Mouse (Mus musculus): ENCODE measurements around the gene Hist1h2be. TPM values are rescaled to one million over a fixed set of nuclear protein-coding genes. Genes with fewer than 3 reads are reported as not detected.

The Hist1h2be gene
- 253 and 309 TPM in 2 replicates for total RNA-seq (2014; rRNA removed; ENCODE audit: low replicate concordance)
- polyA plus RNA-seq (2015; fragmentation: Nextera tagmentation; extraction: Ambion mirVana), result 0.82 and 1.2 TPM in 2 replicates

- ATAC-seq (ENCODE audit: insufficient read depth, low read depth) (peak; percentile 74), DNase-seq (ENCODE audit: low spot score) (peak; percentile 95)
- H3K36me3 ChIP-seq (replicated peaks; ENCODE audit: control insufficient read depth, insufficient read depth, low read length), result no peaks in the 10 kb centered on the region
- WGBS, result under 1% methylated on average over 27 of the region's 27 CpGs
- peak within 1 kb of the TSS; percentile 86 for H3K9ac ChIP-seq (replicated peaks; ENCODE audit: low read depth, low read length)
- TF ChIP-seq CTCF (IDR thresholded peaks at IDR 0.05; ENCODE audit: low read depth) (no peak), EP300 (IDR thresholded peaks at IDR 0.05; ENCODE audit: low read depth) (no peak)
- no peaks in the 10 kb centered on the region for H3K9me3 ChIP-seq (replicated peaks; ENCODE audit: control insufficient read depth, low read length)
- peak within 1 kb of the TSS; percentile 59 for H3K4me3 ChIP-seq (ENCODE audit: low read depth, low read length)
- peak within 1 kb of the TSS; percentile 93 for H3K27ac ChIP-seq (ENCODE audit: low read depth)
- no peaks in the 10 kb centered on the region for H3K27me3 ChIP-seq (ENCODE audit: control insufficient read depth, insufficient read depth, low read length)
- peak within 1 kb of the TSS; percentile 87 for H3K4me2 ChIP-seq (ENCODE audit: low read depth, low read length)
- peaks cover 7% of the 10 kb centered on the region; the same call in 1 of the 2 replicates for H3K4me1 ChIP-seq (ENCODE audit: control insufficient read depth, insufficient read depth)
These were observed at the start of gene Hist1h2be for GRCm38 (mm10) chr13:23620733-23621531. Gene Hist1h2be (minus strand): TSS chr13:23621124.

GRCm38 (mm10) chr13:23662536-23662935 lies 41.6 kb upstream of the Hist1h2be start:
- H3K9ac ChIP-seq (replicated peaks; ENCODE audit: low read depth, low read length), result no peak overlapping the region
- no peaks in the 10 kb centered on the region for H3K9me3 ChIP-seq (replicated peaks; ENCODE audit: control insufficient read depth, low read length)
- no peaks in the 10 kb centered on the region for H3K36me3 ChIP-seq (replicated peaks; ENCODE audit: control insufficient read depth, insufficient read depth, low read length)
- no peak overlapping the region for H3K27ac ChIP-seq (ENCODE audit: low read depth)
- DNase-seq (ENCODE audit: low spot score) (no peak), ATAC-seq (ENCODE audit: insufficient read depth, low read depth) (no peak)
- 35% methylated on average over 3 of the region's 3 CpGs for WGBS
- no peak overlapping the region for H3K4me2 ChIP-seq (ENCODE audit: low read depth, low read length)
- TF ChIP-seq CTCF (IDR thresholded peaks at IDR 0.05; ENCODE audit: low read depth), result no peak
- no peak for TF ChIP-seq EP300 (IDR thresholded peaks at IDR 0.05; ENCODE audit: low read depth)
- no peak overlapping the region for H3K4me3 ChIP-seq (ENCODE audit: low read depth, low read length)
- H3K4me1 ChIP-seq (ENCODE audit: control insufficient read depth, insufficient read depth), result no peaks in the 10 kb centered on the region
- no peaks in the 10 kb centered on the region for H3K27me3 ChIP-seq (ENCODE audit: control insufficient read depth, insufficient read depth, low read length)

GRCm38 (mm10) chr13:23659636-23660366 lies 38.9 kb upstream of the Hist1h2be start:
- Histone ChIP-seq H3K4me2 (ENCODE audit: low read depth, low read length) (no peak overlapping the region), H3K27me3 (ENCODE audit: control insufficient read depth, insufficient read depth, low read length) (no peaks in the 10 kb centered on the region), H3K27ac (ENCODE audit: low read depth) (no peak overlapping the region), H3K4me1 (ENCODE audit: control insufficient read depth, insufficient read depth) (no peaks in the 10 kb centered on the region), H3K9ac (replicated peaks; ENCODE audit: low read depth, low read length) (no peak overlapping the region), H3K36me3 (replicated peaks; ENCODE audit: control insufficient read depth, insufficient read depth, low read length) (no peaks in the 10 kb centered on the region), H3K4me3 (ENCODE audit: low read depth, low read length) (no peak overlapping the region), H3K9me3 (replicated peaks; ENCODE audit: control insufficient read depth, low read length) (no peaks in the 10 kb centered on the region)
- DNase-seq (ENCODE audit: low spot score), result peak; percentile 18
- TF ChIP-seq EP300 (IDR thresholded peaks at IDR 0.05; ENCODE audit: low read depth), result no peak
- no peak for TF ChIP-seq CTCF (IDR thresholded peaks at IDR 0.05; ENCODE audit: low read depth)
- ATAC-seq (ENCODE audit: insufficient read depth, low read depth), result no peak
- 58% methylated on average over 6 of the region's 6 CpGs for WGBS

GRCm38 (mm10) chr13:23630653-23631052 lies 9.7 kb upstream of the Hist1h2be start:
- Histone ChIP-seq H3K9me3 (replicated peaks; ENCODE audit: control insufficient read depth, low read length) (no peaks in the 10 kb centered on the region), H3K36me3 (replicated peaks; ENCODE audit: control insufficient read depth, insufficient read depth, low read length) (no peaks in the 10 kb centered on the region), H3K4me2 (ENCODE audit: low read depth, low read length) (no peak overlapping the region), H3K4me1 (ENCODE audit: control insufficient read depth, insufficient read depth) (no peaks in the 10 kb centered on the region), H3K9ac (replicated peaks; ENCODE audit: low read depth, low read length) (no peak overlapping the region), H3K27ac (ENCODE audit: low read depth) (no peak overlapping the region), H3K27me3 (ENCODE audit: control insufficient read depth, insufficient read depth, low read length) (no peaks in the 10 kb centered on the region), H3K4me3 (ENCODE audit: low read depth, low read length) (no peak overlapping the region)
- peak; percentile 23 for DNase-seq (ENCODE audit: low spot score)
- ATAC-seq (ENCODE audit: insufficient read depth, low read depth), result no peak
- 25% methylated on average over 1 of the region's 1 CpGs for WGBS
- TF ChIP-seq EP300 (IDR thresholded peaks at IDR 0.05; ENCODE audit: low read depth) (no peak), CTCF (IDR thresholded peaks at IDR 0.05; ENCODE audit: low read depth) (peak; percentile 49)

GRCm38 (mm10) chr13:23622861-23623450 lies 2.0 kb upstream of the Hist1h2be start:
- TF ChIP-seq CTCF (IDR thresholded peaks at IDR 0.05; ENCODE audit: low read depth) (no peak), EP300 (IDR thresholded peaks at IDR 0.05; ENCODE audit: low read depth) (no peak)
- 23% methylated on average over 7 of the region's 7 CpGs for WGBS
- peak overlapping the region; percentile 87 for H3K4me2 ChIP-seq (ENCODE audit: low read depth, low read length)
- H3K36me3 ChIP-seq (replicated peaks; ENCODE audit: control insufficient read depth, insufficient read depth, low read length), result no peaks in the 10 kb centered on the region
- peaks cover 7% of the 10 kb centered on the region; the same call in 1 of the 2 replicates for H3K4me1 ChIP-seq (ENCODE audit: control insufficient read depth, insufficient read depth)
- DNase-seq (ENCODE audit: low spot score) (peak; percentile 27), ATAC-seq (ENCODE audit: insufficient read depth, low read depth) (no peak)
- H3K27ac ChIP-seq (ENCODE audit: low read depth), result peak overlapping the region; percentile 93
- no peaks in the 10 kb centered on the region for H3K9me3 ChIP-seq (replicated peaks; ENCODE audit: control insufficient read depth, low read length)
- H3K27me3 ChIP-seq (ENCODE audit: control insufficient read depth, insufficient read depth, low read length), result no peaks in the 10 kb centered on the region
- H3K9ac ChIP-seq (replicated peaks; ENCODE audit: low read depth, low read length), result peak overlapping the region; percentile 36; the same call in 1 of the 2 replicates
- peak overlapping the region; percentile 59 for H3K4me3 ChIP-seq (ENCODE audit: low read depth, low read length)

Data from heart, postnatal 0 days (tissue).